Mouse (Mus musculus) telencephalon, adult 2 months (tissue): ENCODE results near the gene Aktip.

Source experiments
- DNase-seq: peaks from one replicate; pipeline ENCODE4 v3.0.0-alpha.2; 2011; ENCODE audit warnings: low read depth, low spot score

The Aktip gene

GRCm38 (mm10) chr8:91126786-91127185 is 73.0 kb downstream of the Aktip start:
- peak; percentile 60 for DNase-seq

- DNase-seq = no peak
These were observed 75.5 kb downstream of the Aktip start for GRCm38 (mm10) chr8:91124315-91124714.

- no peak for DNase-seq
These were observed 81.6 kb downstream of the Aktip start for GRCm38 (mm10) chr8:91118131-91118530.

- no peak for DNase-seq
These were observed 82.2 kb downstream of the Aktip start for GRCm38 (mm10) chr8:91117537-91117936.

GRCm38 (mm10) chr8:91114910-91115309 is 84.9 kb downstream of the Aktip start:
- DNase-seq = peak; percentile 38

- no peak for DNase-seq
These were observed 85.3 kb downstream of the Aktip start for GRCm38 (mm10) chr8:91114428-91114827.

GRCm38 (mm10) chr8:91111868-91112477 is 87.8 kb downstream of the Aktip start:
- no peak for DNase-seq

- no peak for DNase-seq
These were observed 93.5 kb downstream of the Aktip start for GRCm38 (mm10) chr8:91106271-91106670.

- DNase-seq = no peak
These were observed 101.7 kb downstream of the Aktip start for GRCm38 (mm10) chr8:91098106-91098505.

- DNase-seq = no peak
These were observed 105.6 kb downstream of the Aktip start for GRCm38 (mm10) chr8:91094135-91094534.

- DNase-seq = no peak
These were observed 110.2 kb downstream of the Aktip start for GRCm38 (mm10) chr8:91089601-91090000.

GRCm38 (mm10) chr8:91088452-91088851 is 111.3 kb downstream of the Aktip start:
- DNase-seq = no peak

- no peak for DNase-seq
These were observed 117.3 kb downstream of the Aktip start for GRCm38 (mm10) chr8:91082428-91082827.

GRCm38 (mm10) chr8:91081911-91082310 is 117.9 kb downstream of the Aktip start:
- DNase-seq = no peak

GRCm38 (mm10) chr8:91079678-91080077 is 120.1 kb downstream of the Aktip start:
- no peak for DNase-seq

- DNase-seq = no peak
These were observed 122.5 kb downstream of the Aktip start for GRCm38 (mm10) chr8:91077077-91077867.

- DNase-seq = peak; percentile 77
These were observed 129.4 kb downstream of the Aktip start for GRCm38 (mm10) chr8:91070275-91070859.

GRCm38 (mm10) chr8:91069834-91070233 is 129.9 kb downstream of the Aktip start, which contains the start of gene Rbl2:
Gene Rbl2 (plus strand): TSS chr8:91070057.
- DNase-seq = peak; percentile 94

GRCm38 (mm10) chr8:91069407-91069806 is 130.4 kb downstream of the Aktip start:
- no peak for DNase-seq

GRCm38 (mm10) chr8:91065179-91065578 is 134.6 kb downstream of the Aktip start:
- no peak for DNase-seq
